Mouse (Mus musculus) lung, postnatal 0 days (tissue): ENCODE results near the gene Hist1h1d. TPM values are rescaled to one million over a fixed set of nuclear protein-coding genes. Genes with fewer than 3 reads are reported as not detected.

Experiments
- ATAC-seq: fragments of 200-750 bp; cut with Nextera tagmentation; 2 replicates; pipeline ENCODE4 v1.8.0; 2017; ENCODE audit warnings: moderate library complexity
- DNase-seq: peaks from one replicate; pipeline ENCODE4 v3.0.0-alpha.2; 2016; ENCODE audit warnings: low spot score
- H3K27ac ChIP-seq: fragments of 300-500 bp; sonication (generic); 2 replicates; pipeline ENCODE4 v1.5.1; 2014; ENCODE audit warnings: antibody characterized with exemption, mild to moderate bottlenecking, low read length, mixed read lengths
- H3K27me3 ChIP-seq: fragments of 300-500 bp; sonication (generic); replicated peaks from 2 replicates; pipeline ENCODE4 v1.6.1; 2014; ENCODE audit warnings: low read length, mixed read lengths; ENCODE audit not compliant: insufficient read depth
- H3K36me3 ChIP-seq: fragments of 300-500 bp; sonication (generic); 2 replicates; pipeline ENCODE4 v1.6.1; 2014; ENCODE audit warnings: low read length, mixed read lengths; ENCODE audit not compliant: insufficient read depth
- H3K4me1 ChIP-seq: fragments of 300-500 bp; sonication (generic); 2 replicates; pipeline ENCODE4 v1.6.1; 2014; ENCODE audit warnings: antibody characterized with exemption, low read depth, low read length, mixed read lengths; ENCODE audit not compliant: insufficient read depth
- H3K4me2 ChIP-seq: fragments of 300-500 bp; sonication (generic); replicated peaks from 2 replicates; pipeline ENCODE4 v1.6.1; 2014; ENCODE audit warnings: low read depth, mild to moderate bottlenecking, low read length, moderate library complexity, mixed read lengths
- H3K4me3 ChIP-seq: fragments of 300-500 bp; sonication (generic); 2 replicates; pipeline ENCODE4 v1.5.1; 2014; ENCODE audit warnings: low read depth, low read length
- H3K9ac ChIP-seq: fragments of 300-500 bp; sonication (generic); replicated peaks from 2 replicates; pipeline ENCODE4 v1.6.1; 2014; ENCODE audit warnings: low read depth, mild to moderate bottlenecking
- H3K9me3 ChIP-seq: fragments of 300-500 bp; sonication (generic); 2 replicates; pipeline ENCODE4 v1.6.1; 2016; ENCODE audit warnings: low read length, mixed read lengths
- CTCF ChIP-seq: IDR thresholded peaks from 2 replicates; pipeline ENCODE4 v1.5.1; 2016; ENCODE audit warnings: antibody characterized with exemption, mild to moderate bottlenecking
- EP300 ChIP-seq: IDR thresholded peaks from 2 replicates; pipeline ENCODE4 v1.6.1; 2016; ENCODE audit warnings: antibody characterized with exemption, mild to moderate bottlenecking, control low read depth
- WGBS: fragments of 180-500 bp; shearing (Covaris S2); extraction: QIAGEN DNeasy Blood & Tissue Kit; methylation state at CpG from one replicate; pipeline ENCODE4 v1.1.7; 2014; 5-methylcytosine and 5-hydroxymethylcytosine counted together
- polyA plus RNA-seq: library from polyadenylated mRNA; unstranded; fragments of >200 nt; fragmentation: Nextera tagmentation; extraction: Ambion mirVana; gene quantifications from 2 replicates; pipeline ENCODE4 v1.2.1, GENCODE M21; 2015

Gene Hist1h1d
- polyA plus RNA-seq, 1 experiment from 2014 or later, result 0.11 TPM

DNA sequence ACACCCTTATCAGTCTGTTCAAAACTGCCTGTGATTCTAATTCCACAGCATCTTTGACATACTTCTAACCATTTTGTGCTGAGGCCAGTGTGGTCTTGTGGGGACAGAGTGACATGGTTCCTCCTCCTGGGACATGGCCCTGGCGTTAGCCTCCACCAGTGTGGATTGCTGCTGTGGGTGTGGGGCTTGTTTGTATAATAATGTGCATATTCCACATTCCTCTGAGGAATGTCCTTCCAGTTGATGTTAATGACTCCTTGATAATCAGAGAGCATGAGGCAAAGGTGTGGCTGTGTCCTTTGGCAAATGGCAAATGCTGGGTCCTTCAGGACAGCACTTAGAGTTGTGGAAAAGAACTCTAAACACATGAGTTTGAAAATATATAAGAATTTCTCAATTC lies 39.5 kb upstream of the Hist1h1d start:
- TF ChIP-seq EP300 (no peak), CTCF (no peak)
- WGBS, result 57% methylated on average over 1 of the region's 1 CpGs
- Histone ChIP-seq H3K4me3 (no peak overlapping the region), H3K27ac (no peak overlapping the region), H3K36me3 (no peaks in the 10 kb centered on the region), H3K9me3 (no peaks in the 10 kb centered on the region), H3K27me3 (no peaks in the 10 kb centered on the region), H3K4me1 (no peaks in the 10 kb centered on the region), H3K4me2 (no peak overlapping the region), H3K9ac (no peak overlapping the region)
- ATAC-seq, result no peak
- no peak for DNase-seq

DNA sequence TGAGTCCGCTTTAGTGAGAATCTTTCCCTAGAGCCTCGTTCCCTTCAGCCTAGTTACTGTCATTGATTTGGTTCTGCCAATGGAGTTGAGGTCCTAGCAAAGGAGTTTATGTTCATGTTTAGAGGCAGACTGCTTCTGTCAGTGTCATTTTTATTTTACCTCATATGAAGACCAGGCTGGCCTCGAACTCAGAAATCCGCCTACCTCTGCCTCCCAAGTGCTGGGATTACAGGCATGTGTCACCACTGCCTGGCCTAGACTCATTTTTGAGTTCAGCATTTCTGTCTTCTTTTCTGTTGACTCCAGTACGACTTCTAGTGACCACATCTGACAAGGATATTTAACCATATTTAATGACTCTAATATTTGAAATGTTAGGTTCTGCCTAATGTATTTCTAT lies 37.8 kb upstream of the Hist1h1d start:
- no peak for DNase-seq
- Histone ChIP-seq H3K27me3 (no peaks in the 10 kb centered on the region), H3K4me3 (no peak overlapping the region), H3K4me1 (no peaks in the 10 kb centered on the region), H3K9ac (no peak overlapping the region), H3K9me3 (no peaks in the 10 kb centered on the region), H3K27ac (no peak overlapping the region), H3K36me3 (no peaks in the 10 kb centered on the region), H3K4me2 (no peak overlapping the region)
- ATAC-seq, result no peak
- TF ChIP-seq CTCF, result no peak
- no peak for TF ChIP-seq EP300
- 73% methylated on average over 5 of the region's 5 CpGs for WGBS

DNA sequence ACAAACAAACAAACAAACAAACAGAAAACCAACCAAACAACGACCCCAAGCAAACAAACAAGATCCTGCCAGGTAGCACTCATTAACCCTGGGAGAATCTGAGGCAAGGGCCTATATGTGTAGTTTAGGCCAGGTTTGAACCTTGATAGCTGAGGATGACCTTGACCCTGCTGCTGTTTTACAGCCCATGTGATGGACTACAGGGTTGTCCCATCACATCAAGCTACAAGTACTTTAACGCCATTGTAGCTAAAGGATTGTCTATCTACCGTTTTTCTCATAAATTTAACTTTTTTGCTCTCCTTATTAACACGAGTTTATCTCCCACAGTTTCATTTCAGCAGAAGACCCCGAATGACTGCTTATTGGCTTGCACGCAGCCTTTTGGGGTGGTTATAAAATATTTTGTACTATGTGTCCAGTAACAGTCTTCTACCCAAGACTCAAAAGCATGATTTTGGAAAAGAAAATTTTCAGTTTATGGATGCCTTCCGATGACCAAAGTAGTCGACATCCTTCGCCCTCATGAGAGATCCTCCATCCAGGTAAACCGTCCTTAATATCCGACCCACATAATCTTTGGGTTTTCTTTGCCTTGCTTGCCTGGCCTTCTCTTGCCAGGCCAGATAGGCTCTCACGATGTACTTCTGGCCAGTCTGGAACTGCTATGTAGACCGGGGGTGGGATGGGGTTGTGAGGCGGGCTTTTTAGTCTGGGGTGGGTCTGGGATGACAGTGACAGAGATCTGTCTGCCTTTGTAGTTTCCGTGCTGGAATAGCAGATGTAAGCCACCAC lies 37.0 kb upstream of the Hist1h1d start:
- WGBS, result 47% methylated on average over 15 of the region's 15 CpGs
- H3K4me1 ChIP-seq, result no peaks in the 10 kb centered on the region
- DNase-seq (no peak), ATAC-seq (no peak)
- H3K4me3 ChIP-seq, result no peak overlapping the region
- peak overlapping the region; percentile 17; the same call in 1 of the 2 replicates for H3K4me2 ChIP-seq
- no peak for TF ChIP-seq CTCF
- H3K9ac ChIP-seq, result no peak overlapping the region
- no peaks in the 10 kb centered on the region for H3K9me3 ChIP-seq
- no peaks in the 10 kb centered on the region for H3K27me3 ChIP-seq
- H3K36me3 ChIP-seq, result no peaks in the 10 kb centered on the region
- H3K27ac ChIP-seq, result no peak overlapping the region

DNA sequence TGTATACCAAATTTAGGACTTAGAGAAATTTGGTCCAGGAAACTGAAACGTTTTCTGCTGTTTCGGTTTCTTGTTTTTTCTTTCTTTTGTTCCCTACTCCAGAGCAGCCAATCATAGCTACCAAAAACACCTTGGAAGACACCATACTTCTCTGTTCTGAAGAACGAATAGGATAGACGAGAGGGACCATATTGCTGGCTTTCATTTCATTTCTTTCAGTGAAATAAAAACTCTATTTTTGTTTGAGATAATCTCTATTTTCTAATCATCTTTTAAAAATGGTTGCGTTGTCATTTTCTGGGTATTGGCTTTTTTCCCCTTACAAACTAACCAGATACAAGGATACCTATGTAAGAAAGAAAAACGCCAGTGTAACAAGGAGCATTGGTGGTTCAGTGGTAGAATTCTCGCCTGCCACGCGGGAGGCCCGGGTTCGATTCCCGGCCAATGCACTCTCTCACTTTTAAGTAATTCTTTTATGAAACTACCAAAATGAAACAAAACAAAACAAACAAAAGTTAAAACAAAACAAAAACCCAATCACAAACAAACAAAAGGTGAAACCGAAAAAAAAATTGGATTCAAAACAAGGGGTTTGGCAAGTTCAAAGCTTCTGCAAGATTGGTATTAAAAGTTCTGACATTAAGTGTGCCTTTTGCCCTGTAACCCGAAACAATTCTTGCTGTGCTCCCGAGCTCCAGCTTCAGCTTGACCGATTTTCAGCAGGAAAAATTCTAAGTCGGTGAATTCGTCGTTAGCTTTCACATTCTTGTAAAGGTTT lies 36.0 kb upstream of the Hist1h1d start:
- no peak; the same call in 1 of the 2 replicates for TF ChIP-seq EP300
- TF ChIP-seq CTCF, result no peak
- under 1% methylated on average over 19 of the region's 19 CpGs for WGBS
- Histone ChIP-seq H3K27me3 (no peaks in the 10 kb centered on the region), H3K4me2 (peak overlapping the region; percentile 65), H3K27ac (peak overlapping the region; percentile 57; the same call in 1 of the 2 replicates), H3K9me3 (no peaks in the 10 kb centered on the region), H3K4me3 (peak overlapping the region; percentile 52), H3K9ac (no peak overlapping the region), H3K36me3 (no peaks in the 10 kb centered on the region), H3K4me1 (no peaks in the 10 kb centered on the region)
- DNase-seq (peak; percentile 71), ATAC-seq (peak; percentile 61)

DNA sequence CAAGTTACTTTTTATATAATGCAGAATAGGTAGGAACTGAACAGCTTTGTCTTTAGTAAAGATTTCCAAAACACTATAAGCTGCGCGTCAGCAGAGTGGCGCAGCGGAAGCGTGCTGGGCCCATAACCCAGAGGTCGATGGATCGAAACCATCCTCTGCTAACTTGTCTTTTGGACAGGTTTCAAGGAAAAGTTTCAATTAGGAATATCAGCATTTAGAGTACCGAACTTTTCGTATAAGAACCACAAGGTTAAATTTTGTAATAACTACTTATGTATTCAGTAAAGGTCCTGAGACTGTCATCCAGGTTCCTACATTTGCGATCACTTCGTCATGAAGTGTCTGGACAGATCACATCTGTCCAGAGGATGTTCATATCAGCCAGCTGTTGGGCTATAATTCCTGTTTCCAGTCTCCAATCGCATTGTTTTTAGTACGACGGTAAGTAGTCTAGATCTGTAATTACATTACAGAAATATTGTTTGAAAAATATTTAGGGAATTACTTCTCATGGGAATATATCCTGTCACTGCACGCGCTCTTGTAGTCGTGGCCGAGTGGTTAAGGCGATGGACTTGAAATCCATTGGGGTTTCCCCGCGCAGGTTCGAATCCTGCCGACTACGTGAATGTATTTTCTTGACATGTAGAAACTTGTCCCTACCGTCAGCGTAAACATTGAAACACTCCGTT lies 35.3 kb upstream of the Hist1h1d start:
- H3K36me3 ChIP-seq, result no peaks in the 10 kb centered on the region
- H3K27ac ChIP-seq, result peak overlapping the region; percentile 57; the same call in 1 of the 2 replicates
- TF ChIP-seq EP300, result peak; percentile 28; the same call in 1 of the 2 replicates
- TF ChIP-seq CTCF, result no peak
- WGBS, result under 1% methylated on average over 27 of the region's 27 CpGs
- DNase-seq (peak; percentile 89), ATAC-seq (peak; percentile 88)
- H3K4me1 ChIP-seq, result no peaks in the 10 kb centered on the region
- H3K4me3 ChIP-seq, result peak overlapping the region; percentile 52
- no peaks in the 10 kb centered on the region for H3K9me3 ChIP-seq
- no peaks in the 10 kb centered on the region for H3K27me3 ChIP-seq
- H3K9ac ChIP-seq, result no peak overlapping the region; the same call in 1 of the 2 replicates
- peak overlapping the region; percentile 65 for H3K4me2 ChIP-seq

DNA sequence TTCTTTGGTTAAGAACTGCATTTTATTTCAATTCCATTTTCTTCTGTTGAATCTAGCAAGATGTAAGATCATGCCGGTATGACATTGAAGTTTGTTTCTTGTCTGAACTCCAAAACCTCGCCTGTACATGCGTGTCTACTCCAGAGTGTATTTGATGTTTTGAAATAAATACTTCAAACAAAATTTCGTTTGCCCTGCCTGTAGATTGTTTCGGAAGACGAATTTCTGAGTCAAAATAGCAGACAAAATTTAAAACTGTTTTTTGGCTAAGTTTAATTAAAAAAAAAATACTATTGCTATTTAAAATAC lies 34.8 kb upstream of the Hist1h1d start:
- H3K27me3 ChIP-seq, result no peaks in the 10 kb centered on the region
- peak overlapping the region; percentile 65 for H3K4me2 ChIP-seq
- H3K36me3 ChIP-seq, result no peaks in the 10 kb centered on the region
- no peaks in the 10 kb centered on the region for H3K9me3 ChIP-seq
- DNase-seq (no peak), ATAC-seq (0 out of 2 replicates have a peak, but pooled peaks have one; percentile 0)
- no peak for TF ChIP-seq CTCF
- no peak for TF ChIP-seq EP300
- H3K4me1 ChIP-seq, result no peaks in the 10 kb centered on the region
- under 1% methylated on average over 6 of the region's 6 CpGs for WGBS
- peak overlapping the region; percentile 52 for H3K4me3 ChIP-seq
- H3K9ac ChIP-seq, result no peak overlapping the region; the same call in 1 of the 2 replicates
- no peak overlapping the region for H3K27ac ChIP-seq
